In genomic region chr10:60800295-60801167, GRCm38 (mm10) we compare ENCODE assay signal across 19 mouse cellular contexts. TPM values are rescaled to one million over a fixed set of nuclear protein-coding genes. Genes with fewer than 3 reads are reported as not detected.
A peak's percentile ranks its signal among the peaks of the same experiment; 100 is the strongest.
DNase-seq lines count a peak whose midpoint lies in the region; ATAC-seq and TF ChIP-seq lines count a peak whose summit lies in the region.
"Had no signal": no experiment of that assay in that cellular context is flagged by ENCODE, and none has a peak within 500 bp of the region (broad histone marks: within the 10 kb centered on the region; RNA-seq: fewer than 3 reads in every experiment).

No protein-coding gene starts in this region.

- 23% methylated on average over 19 of the region's 19 CpGs for WGBS in heart, embryonic 11.5 days (ENCODE audit: insufficient replicate concordance)
- WGBS in kidney, postnatal 0 days, result 10% methylated on average over 19 of the region's 19 CpGs
- 34% methylated on average over 19 of the region's 19 CpGs for WGBS in heart, embryonic 16.5 days

- intact Hi-C loops in heart, postnatal 25 days (cut with DNase I), result no loop called here

- no peak overlapping the region for H3K4me3 ChIP-seq in heart, embryonic 11.5 days (ENCODE audit: low read depth, low read length)
- H3K4me3 ChIP-seq in kidney, postnatal 0 days (replicated peaks; ENCODE audit: low read depth, low read length), result no peak overlapping the region
- no peak overlapping the region; a peak in 1 of 4 replicates for H3K4me3 ChIP-seq in ES-E14 (ENCODE audit: insufficient read depth in 1 of 2, low read depth in 1 of 2, low read length in 2 of 2, poor library complexity in 1 of 2, severe bottlenecking in 1 of 2)
- H3K4me3 ChIP-seq in heart, embryonic 16.5 days (ENCODE audit: low read length), result no peak overlapping the region

- H3K4me1 ChIP-seq in heart, embryonic 11.5 days (ENCODE audit: control insufficient read depth, insufficient read depth, low read length), result peaks cover 94% of the 10 kb centered on the region
- H3K4me1 ChIP-seq in kidney, postnatal 0 days (replicated peaks; ENCODE audit: insufficient read depth, low read length), result peaks cover 53% of the 10 kb centered on the region
- H3K4me1 ChIP-seq in ES-E14 (ENCODE audit: control insufficient read depth in 2 of 2, insufficient read depth in 2 of 2, low read length in 2 of 2, poor library complexity in 1 of 2), result peaks cover 6 to 54% of the 10 kb centered on the region in 2 experiments; a peak in 3 of 4 replicates
- peaks cover 67% of the 10 kb centered on the region for H3K4me1 ChIP-seq in heart, embryonic 16.5 days (ENCODE audit: control insufficient read depth, insufficient read depth, low read length)

- DNase-seq in heart, postnatal 25 days (ENCODE audit: low spot score), result no peak
- DNase-seq in kidney, postnatal 0 days (ENCODE audit: low spot score), result peak; percentile 60
- no peak for DNase-seq in kidney, adult 18-20 months
- DNase-seq in ES-E14 (ENCODE audit: low read depth, low spot score), result no peak
- DNase-seq in left cerebral cortex, adult 11 months (ENCODE audit: low spot score), result no peak
- DNase-seq: cerebellum, adult 2 months; lung, postnatal 10 days; midbrain, embryonic 14.5 days; right cerebral cortex, adult 18-20 months; spleen, adult 18-20 months; thymus, postnatal 25 days had no signal

- H3K4me2 ChIP-seq in heart, embryonic 11.5 days, result peak overlapping the region; percentile 11; the same call in 1 of the 2 replicates
- peak overlapping the region; percentile 2; the same call in 1 of the 2 replicates for H3K4me2 ChIP-seq in kidney, postnatal 0 days (ENCODE audit: low read length)
- no peak overlapping the region for H3K4me2 ChIP-seq in heart, embryonic 16.5 days (ENCODE audit: low read depth, low read length)
- H3K4me2 ChIP-seq: liver, embryonic 11.5 days had no signal

- H3K27ac ChIP-seq in heart, embryonic 11.5 days (ENCODE audit: low read depth, low read length), result peak overlapping the region; percentile 4; the same call in 1 of the 2 replicates
- peak overlapping the region; percentile 54 for H3K27ac ChIP-seq in kidney, postnatal 0 days
- H3K27ac ChIP-seq in ES-E14 (ENCODE audit: insufficient read depth, low read depth, low read length, poor library complexity, severe bottlenecking), result no peak overlapping the region
- peak overlapping the region; percentile 48 for H3K27ac ChIP-seq in heart, embryonic 16.5 days (ENCODE audit: low read length)

- no peak for ATAC-seq in heart, embryonic 11.5 days (replicated peaks; ENCODE audit: insufficient number of reproducible peaks, low FRiP score, low TSS enrichment)
- ATAC-seq in kidney, postnatal 0 days (replicated peaks; ENCODE audit: low FRiP score, low read depth), result 0 out of 2 replicates have a peak, but pooled peaks have one; percentile 8
- ATAC-seq in heart, embryonic 16.5 days (replicated peaks; ENCODE audit: extremely low read depth, insufficient read depth, low FRiP score), result no peak
- ATAC-seq in megakaryocyte progenitor cell, adult 5-6 weeks (replicated peaks; ENCODE audit: poor library complexity), result no peak
- ATAC-seq: CD4-positive, CD25-positive, alpha-beta regulatory T cell, adult 4 months; inflammation-experienced regulatory T-cells, adult 6 months; Patski had no signal

- no peak overlapping the region for H3K9ac ChIP-seq in heart, embryonic 11.5 days (ENCODE audit: low read depth, low read length)
- no peak overlapping the region for H3K9ac ChIP-seq in kidney, postnatal 0 days (ENCODE audit: low read depth, low read length)
- H3K9ac ChIP-seq in ES-E14 (ENCODE audit: insufficient read depth, low read depth, low read length, poor library complexity, severe bottlenecking), result peak overlapping the region; percentile 21; the same call in 1 of the 2 replicates
- peak overlapping the region; percentile 26; the same call in 1 of the 2 replicates for H3K9ac ChIP-seq in heart, embryonic 16.5 days (ENCODE audit: low read length)

- H3K9me3 ChIP-seq in heart, embryonic 11.5 days (replicated peaks; ENCODE audit: control insufficient read depth, low read length), result no peaks in the 10 kb centered on the region
- no peaks in the 10 kb centered on the region for H3K9me3 ChIP-seq in kidney, postnatal 0 days (replicated peaks; ENCODE audit: low read length)
- H3K9me3 ChIP-seq in ES-E14 (ENCODE audit: control insufficient read depth, insufficient read depth, low read depth, low read length), result no peaks in the 10 kb centered on the region
- no peaks in the 10 kb centered on the region for H3K9me3 ChIP-seq in heart, embryonic 16.5 days (replicated peaks; ENCODE audit: control insufficient read depth, low read length)

- in situ Hi-C loops in ES-E14 (cut with MboI; ENCODE audit: low sequenced_read_pairs in 2 of 2, unreplicated experiment in 2 of 2), result no loop called here

- H3K27me3 ChIP-seq in heart, embryonic 11.5 days (ENCODE audit: control insufficient read depth, insufficient read depth, low read length), result no peaks in the 10 kb centered on the region
- H3K27me3 ChIP-seq in kidney, postnatal 0 days (ENCODE audit: insufficient read depth, low read length), result no peaks in the 10 kb centered on the region
- no peaks in the 10 kb centered on the region for H3K27me3 ChIP-seq in heart, embryonic 16.5 days (ENCODE audit: control insufficient read depth, insufficient read depth, low read length)
- H3K27me3 ChIP-seq: Patski had no signal

- TF ChIP-seq CTCF in kidney, postnatal 0 days (IDR thresholded peaks at IDR 0.05; ENCODE audit: low read depth), result no peak

- H3K36me3 ChIP-seq in heart, embryonic 11.5 days (ENCODE audit: control insufficient read depth, insufficient read depth, low read length), result no peaks in the 10 kb centered on the region
- no peaks in the 10 kb centered on the region for H3K36me3 ChIP-seq in kidney, postnatal 0 days (ENCODE audit: insufficient read depth, low read length)
- H3K36me3 ChIP-seq in ES-E14 (ENCODE audit: control insufficient read depth, insufficient read depth, low read length, poor library complexity, severe bottlenecking), result no peaks in the 10 kb centered on the region; the same call in 1 of the 2 replicates
- H3K36me3 ChIP-seq in heart, embryonic 16.5 days (ENCODE audit: control insufficient read depth, insufficient read depth), result no peaks in the 10 kb centered on the region

TF ChIP-seq in ES-E14, 5 proteins besides CTCF, POLR2A, EP300 and RAD21:
- no peak for TF ChIP-seq ZNF384 (IDR thresholded peaks at IDR 0.05; ENCODE audit: low read depth, low read length)
- no peak for TF ChIP-seq CHD2 (IDR thresholded peaks at IDR 0.05; ENCODE audit: low read depth, low read length)
- TF ChIP-seq ZC3H11A (IDR thresholded peaks at IDR 0.05; ENCODE audit: borderline replicate concordance, low read depth, low read length), result no peak
- no peak for TF ChIP-seq MAFK (IDR thresholded peaks at IDR 0.05; ENCODE audit: insufficient read depth, low read depth, low read length)
- no peak for TF ChIP-seq HCFC1 (IDR thresholded peaks at IDR 0.05; ENCODE audit: borderline replicate concordance, insufficient read depth, low read length)

RNA-seq across cellular contexts. Expression of gene Unc5b, which starts 30.9 kb away (rescaled TPM):
- polyA plus RNA-seq in heart, embryonic 11.5 days (2014; fragmentation: Nextera tagmentation; extraction: Ambion mirVana), result 15.0 and 15.6 TPM in 2 replicates
- total RNA-seq in heart, postnatal 25 days (2021), result 10 to 100 TPM; 15.2 to 18.4 TPM
- 7.8 TPM in 2 replicates for polyA plus RNA-seq in kidney, postnatal 0 days (2015; fragmentation: Nextera tagmentation; extraction: Ambion mirVana)
- total RNA-seq in ES-E14 (2012; rRNA removed), result 75.5 and 82.0 TPM in 2 replicates
- 10.0 and 12.5 TPM in 2 replicates for polyA plus RNA-seq in heart, embryonic 16.5 days (2015; fragmentation: Nextera tagmentation; extraction: Ambion mirVana)
- total RNA-seq in megakaryocyte progenitor cell, adult 5-6 weeks (2015), result not detected in 2 replicates
- total RNA-seq in megakaryocyte progenitor cell, adult 5-6 weeks (2017), result not detected in 2 replicates
- total RNA-seq: granulocyte monocyte progenitor cell, adult 5-6 weeks had no signal
- polyA plus RNA-seq: CD4-positive, CD25-positive, alpha-beta regulatory T cell, adult 4 months had no signal

RNA-seq across cellular contexts. Expression of gene Slc29a3, which starts 47.9 kb away (rescaled TPM):
- 4.6 and 4.8 TPM in 2 replicates for polyA plus RNA-seq in heart, embryonic 11.5 days (2014; fragmentation: Nextera tagmentation; extraction: Ambion mirVana)
- 1 to 10 TPM; 4.8 to 6.3 TPM for total RNA-seq in heart, postnatal 25 days (2021)
- 17.8 and 19.6 TPM in 2 replicates for polyA plus RNA-seq in kidney, postnatal 0 days (2015; fragmentation: Nextera tagmentation; extraction: Ambion mirVana)
- 11.9 and 21.4 TPM in 2 replicates for total RNA-seq in ES-E14 (2012; rRNA removed)
- polyA plus RNA-seq in heart, embryonic 16.5 days (2015; fragmentation: Nextera tagmentation; extraction: Ambion mirVana), result 6.6 and 8.0 TPM in 2 replicates
- total RNA-seq in megakaryocyte progenitor cell, adult 5-6 weeks (2015), result 34.4 and 42.0 TPM in 2 replicates
- 12.2 and 12.5 TPM in 2 replicates for total RNA-seq in megakaryocyte progenitor cell, adult 5-6 weeks (2017)

Comparison
In these comparisons a context has a peak if more than half of its experiments do, and no peak if none do; other contexts are left out.
1. H3K9ac ChIP-seq: peak in ES-E14 (single experiment) and heart, embryonic 16.5 days (single experiment); none in heart, embryonic 11.5 days (single experiment) and kidney, postnatal 0 days (single experiment).
2. RNA of gene Unc5b, which starts 30.9 kb away (total RNA-seq): 75.5 to 82.0 TPM in ES-E14 and 15.2 to 18.4 TPM in heart, postnatal 25 days; not detected in megakaryocyte progenitor cell, adult 5-6 weeks; every median in the first group is over 10 times any median in the second.